Mouse (Mus musculus): ENCODE data around the gene Atg7. TPM values are rescaled to one million over a fixed set of nuclear protein-coding genes. Genes with fewer than 3 reads are reported as not detected.

The Atg7 gene
- total RNA-seq, 4 experiments from 2014 or later = 21.0 to 28.8 (median 28.3) TPM

GRCm38 (mm10) chr6:114684407-114684806, 41.5 kb downstream of the Atg7 start:
- DNase-seq (ENCODE audit: low spot score in 2 of 2) = no peak

GRCm38 (mm10) chr6:114685412-114685811, 42.5 kb downstream of the Atg7 start:
- no peak for DNase-seq (ENCODE audit: low spot score in 2 of 2)

GRCm38 (mm10) chr6:114687035-114687434, 44.1 kb downstream of the Atg7 start:
- DNase-seq (ENCODE audit: low spot score in 2 of 2) = no peak

- DNase-seq (ENCODE audit: low spot score in 2 of 2) = no peak
These were observed 47.8 kb downstream of the Atg7 start for GRCm38 (mm10) chr6:114690661-114691060.

- DNase-seq (ENCODE audit: low spot score in 2 of 2) = no peak
These were observed 48.6 kb downstream of the Atg7 start for GRCm38 (mm10) chr6:114691530-114691929.

- no peak for DNase-seq (ENCODE audit: low spot score in 2 of 2)
These were observed 49.8 kb downstream of the Atg7 start for GRCm38 (mm10) chr6:114692691-114693090.

- peak in 1 of 2 experiments; percentile 77 for DNase-seq (ENCODE audit: low spot score in 2 of 2)
These were observed 55.0 kb downstream of the Atg7 start for GRCm38 (mm10) chr6:114697646-114698490.

GRCm38 (mm10) chr6:114698578-114698977, 55.7 kb downstream of the Atg7 start:
- DNase-seq (ENCODE audit: low spot score in 2 of 2) = no peak

- DNase-seq (ENCODE audit: low spot score in 2 of 2) = no peak
These were observed 57.8 kb downstream of the Atg7 start for GRCm38 (mm10) chr6:114700704-114701103.

- DNase-seq (ENCODE audit: low spot score in 2 of 2) = no peak
These were observed 64.1 kb downstream of the Atg7 start for GRCm38 (mm10) chr6:114707032-114707431.

GRCm38 (mm10) chr6:114712242-114713050, 69.5 kb downstream of the Atg7 start:
- peak in 1 of 2 experiments; percentile 46 for DNase-seq (ENCODE audit: low spot score in 2 of 2)

- no peak for DNase-seq (ENCODE audit: low spot score in 2 of 2)
These were observed 70.6 kb downstream of the Atg7 start for GRCm38 (mm10) chr6:114713538-114713937.

- DNase-seq (ENCODE audit: low spot score in 2 of 2) = no peak
These were observed 71.8 kb downstream of the Atg7 start for GRCm38 (mm10) chr6:114714654-114715053.

- no peak for DNase-seq (ENCODE audit: low spot score in 2 of 2)
These were observed 72.6 kb downstream of the Atg7 start for GRCm38 (mm10) chr6:114715289-114716030.

GRCm38 (mm10) chr6:114719100-114719499, 76.2 kb downstream of the Atg7 start:
- DNase-seq (ENCODE audit: low spot score in 2 of 2) = peak; percentile 50 to 63

- DNase-seq (ENCODE audit: low spot score in 2 of 2) = no peak
These were observed 76.8 kb downstream of the Atg7 start for GRCm38 (mm10) chr6:114719665-114720064.

- no peak for DNase-seq (ENCODE audit: low spot score in 2 of 2)
These were observed 79.1 kb downstream of the Atg7 start for GRCm38 (mm10) chr6:114722046-114722445.

- DNase-seq (ENCODE audit: low spot score in 2 of 2) = peak; percentile 57 to 71
These were observed 81.0 kb downstream of the Atg7 start for GRCm38 (mm10) chr6:114723925-114724324.

- DNase-seq (ENCODE audit: low spot score in 2 of 2) = no peak
These were observed 81.5 kb downstream of the Atg7 start for GRCm38 (mm10) chr6:114724351-114724750.

GRCm38 (mm10) chr6:114725147-114725575, 82.3 kb downstream of the Atg7 start:
- DNase-seq (ENCODE audit: low spot score in 2 of 2) = no peak

- no peak for DNase-seq (ENCODE audit: low spot score in 2 of 2)
These were observed 83.8 kb downstream of the Atg7 start for GRCm38 (mm10) chr6:114726681-114727080.

- DNase-seq (ENCODE audit: low spot score in 2 of 2) = no peak
These were observed 90.3 kb downstream of the Atg7 start for GRCm38 (mm10) chr6:114733156-114733555.

Data from layer of hippocampus, adult 8-10 months (tissue).